Mouse (Mus musculus) MN1 (cell line): ENCODE measurements at regions not wholly inside any gene's neighbourhood (a gene's known extent, or its start where the extent isn't known, plus 50 kb on each side); places are given as distances from the start of the nearest gene placed in this dataset.

Experiments used
- DNase-seq: peaks from one replicate; pipeline ENCODE4 v3.0.0-alpha.2; 2016; ENCODE audit warnings: low spot score

DNA sequence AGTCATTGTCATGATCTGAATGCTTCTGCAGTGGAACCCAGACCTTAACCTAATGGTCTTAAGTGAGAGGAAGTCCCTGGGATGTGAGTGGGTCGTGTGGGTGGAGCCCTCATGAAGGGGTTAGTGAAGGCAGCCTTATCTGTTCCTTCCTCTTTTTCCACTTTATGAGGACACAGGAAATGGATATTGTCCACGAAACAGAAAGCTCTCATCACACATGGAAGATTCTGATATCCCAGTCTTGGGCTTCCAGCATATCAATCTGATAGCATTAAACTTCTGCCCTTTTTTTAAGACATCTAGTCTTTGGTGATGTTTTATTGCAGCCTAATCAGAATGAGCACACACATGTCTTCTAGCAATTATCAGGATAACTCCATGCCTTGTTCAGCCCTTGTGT is 164.0 kb downstream of the Mex3b start:
- DNase-seq: no peak

- DNase-seq: no peak
These were observed 164.9 kb downstream of the Mex3b start for GRCm38 (mm10) chr7:83032025-83032424.

- DNase-seq: no peak
These were observed 165.8 kb downstream of the Mex3b start for GRCm38 (mm10) chr7:83032924-83033323.

GRCm38 (mm10) chr7:83035190-83035589 is 168.1 kb downstream of the Mex3b start:
- DNase-seq: no peak

- DNase-seq: no peak
These were observed 169.3 kb downstream of the Mex3b start for GRCm38 (mm10) chr7:83036397-83036796.

- no peak for DNase-seq
These were observed 170.0 kb downstream of the Mex3b start for GRCm38 (mm10) chr7:83037100-83037499.

- DNase-seq: no peak
These were observed 170.6 kb downstream of the Mex3b start for GRCm38 (mm10) chr7:83037714-83038113.

DNA sequence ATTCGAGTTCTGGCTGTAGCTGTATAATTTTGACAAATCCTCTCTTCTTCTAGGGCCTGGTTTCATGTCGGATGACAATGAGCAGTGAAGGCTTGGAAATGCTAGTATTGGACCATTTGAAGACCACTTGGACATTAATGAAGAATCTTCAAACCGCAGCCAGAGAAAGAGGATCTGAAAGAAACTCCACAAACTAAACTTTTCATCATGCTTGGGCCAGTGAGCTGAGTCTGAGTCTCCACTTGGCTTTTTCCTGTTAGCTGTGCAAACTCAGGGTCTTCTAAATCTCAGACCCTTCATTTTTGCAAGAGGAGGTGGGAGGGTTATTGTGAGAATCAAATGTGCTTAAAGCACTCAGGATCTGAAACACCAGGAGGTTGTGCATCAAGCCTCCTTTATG is 176.6 kb downstream of the Mex3b start:
- DNase-seq: no peak

- no peak for DNase-seq
These were observed 178.1 kb downstream of the Mex3b start for GRCm38 (mm10) chr7:83045266-83045665.

DNA sequence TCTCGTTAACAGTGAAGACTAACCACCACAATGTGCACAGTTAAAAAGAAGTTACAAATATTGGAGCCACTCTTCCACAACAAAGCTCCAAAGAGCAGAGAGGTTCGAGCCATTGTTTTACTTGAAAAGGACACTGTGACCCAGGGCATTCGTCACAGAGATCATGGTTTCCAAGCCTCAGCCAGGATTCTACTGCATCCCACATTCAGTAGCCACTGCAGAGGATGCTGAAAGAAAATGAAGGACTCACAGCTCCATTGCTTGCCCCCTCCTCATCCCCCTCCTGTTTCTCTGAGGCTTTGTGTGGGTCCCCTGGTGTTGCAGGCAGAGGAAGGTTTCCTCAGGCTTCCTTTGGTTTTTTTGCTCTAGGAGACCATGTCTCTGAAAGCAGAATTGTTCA is 182.9 kb downstream of the Mex3b start:
- DNase-seq: no peak

- DNase-seq: no peak
These were observed 183.8 kb downstream of the Mex3b start for GRCm38 (mm10) chr7:83050833-83051497.

DNA sequence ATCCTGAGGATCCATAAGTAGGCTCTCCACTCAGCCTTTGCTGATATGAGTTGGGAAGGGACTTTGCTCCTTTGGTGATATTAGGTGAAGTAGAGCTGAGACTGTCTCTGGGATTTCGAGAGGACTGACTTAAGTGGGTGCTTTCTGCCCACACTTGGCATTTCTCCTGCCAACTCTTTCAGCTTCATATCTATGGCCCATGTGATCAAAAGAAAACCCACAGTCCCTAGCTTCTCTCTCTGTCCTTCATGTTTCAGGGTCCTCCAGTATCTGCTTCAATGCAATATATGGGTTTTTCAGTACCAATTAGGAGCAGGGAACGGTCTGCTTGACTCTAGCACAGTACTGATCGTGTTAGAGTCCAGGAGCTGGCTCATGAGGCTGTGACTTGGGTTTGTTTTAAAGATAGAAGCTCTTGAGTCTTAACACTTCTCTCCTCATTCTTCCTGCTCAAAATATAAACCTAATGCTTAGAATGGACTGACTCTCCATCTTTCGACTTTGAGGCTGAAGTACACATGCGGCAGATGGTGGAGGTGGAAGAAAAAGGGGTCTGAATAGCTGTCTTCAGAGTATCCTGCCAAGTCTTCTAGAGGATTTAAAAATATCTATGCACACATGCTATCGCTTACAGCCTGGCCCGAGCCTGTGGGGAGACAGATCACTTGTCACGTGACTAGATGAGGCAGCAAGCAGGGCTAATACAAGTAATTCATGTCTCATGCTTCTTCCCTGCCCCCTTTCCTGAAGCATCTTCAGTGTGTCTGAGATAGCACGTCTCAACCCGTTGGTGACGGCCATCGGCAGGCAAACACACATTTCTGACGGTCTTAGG is 189.2 kb downstream of the Mex3b start:
- no peak for DNase-seq

- DNase-seq: no peak
These were observed 193.2 kb downstream of the Mex3b start for GRCm38 (mm10) chr7:83060318-83060717.

DNA sequence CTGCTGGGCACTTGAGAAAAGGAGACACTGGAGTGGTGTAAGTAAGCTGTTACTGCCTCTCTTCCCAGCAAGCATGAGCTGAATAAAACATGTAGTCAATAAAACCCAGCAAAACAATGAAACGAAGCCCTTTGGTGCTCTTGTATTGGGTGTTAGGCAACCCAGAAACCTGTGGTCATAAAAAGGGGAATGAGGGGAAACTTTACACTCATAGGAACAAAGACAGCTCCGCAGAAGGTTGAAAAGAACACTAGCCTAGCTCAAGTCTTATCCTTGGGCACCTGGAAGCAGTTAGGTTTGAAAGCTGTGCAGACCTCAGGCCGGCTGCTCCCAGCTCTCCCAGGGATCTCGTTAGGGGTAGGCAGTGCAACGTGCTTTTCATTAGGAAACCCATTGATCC is 193.6 kb downstream of the Mex3b start:
- no peak for DNase-seq

- no peak for DNase-seq
These were observed 194.2 kb downstream of the Mex3b start for GRCm38 (mm10) chr7:83061197-83061893.

DNA sequence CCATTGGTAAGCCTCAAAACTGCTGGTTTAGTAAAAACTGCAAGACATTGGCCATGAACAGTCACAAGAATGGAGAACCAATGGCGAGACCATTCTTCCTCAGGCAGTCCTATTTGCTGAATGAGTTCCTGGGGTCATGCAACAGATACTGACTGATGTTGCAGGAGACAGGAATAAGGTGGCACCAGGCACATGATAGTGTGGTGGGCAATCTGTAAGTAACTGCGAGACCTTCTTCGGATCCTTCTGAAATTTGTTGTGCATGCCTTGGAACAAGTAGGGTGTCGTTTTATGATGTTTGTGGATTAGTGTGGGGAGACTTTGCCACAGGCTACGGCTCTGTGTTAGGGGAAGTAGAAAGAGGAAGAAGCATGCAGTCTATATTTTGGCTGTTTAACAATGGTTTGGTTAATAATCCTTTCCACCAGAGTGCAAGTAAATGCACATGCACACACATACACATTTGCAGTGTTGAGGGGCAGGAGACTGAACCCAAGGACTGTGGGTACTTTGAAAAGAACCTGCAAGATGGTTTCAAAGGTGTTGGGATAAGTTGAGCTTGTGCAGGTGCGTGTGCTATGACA is 194.9 kb downstream of the Mex3b start:
- DNase-seq: no peak

DNA sequence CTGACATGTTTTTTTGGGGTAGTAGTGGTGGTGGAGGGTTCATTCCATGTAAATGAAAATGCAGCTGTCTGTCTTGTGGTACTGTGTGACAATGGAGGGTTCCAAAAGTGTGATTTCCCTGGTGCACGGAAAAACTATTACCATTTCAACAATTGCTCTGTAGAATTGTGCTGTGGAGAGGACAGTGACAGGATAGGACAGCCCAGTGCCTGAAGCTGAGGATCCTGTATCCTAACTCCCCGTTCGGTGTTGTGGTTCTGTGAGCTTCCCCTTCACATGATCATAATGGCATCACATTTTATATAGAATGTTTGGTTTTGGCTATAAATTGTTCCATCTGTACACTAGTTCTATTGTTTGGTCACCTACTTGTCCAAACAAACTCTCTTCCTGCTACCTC is 196.4 kb downstream of the Mex3b start:
- no peak for DNase-seq

DNA sequence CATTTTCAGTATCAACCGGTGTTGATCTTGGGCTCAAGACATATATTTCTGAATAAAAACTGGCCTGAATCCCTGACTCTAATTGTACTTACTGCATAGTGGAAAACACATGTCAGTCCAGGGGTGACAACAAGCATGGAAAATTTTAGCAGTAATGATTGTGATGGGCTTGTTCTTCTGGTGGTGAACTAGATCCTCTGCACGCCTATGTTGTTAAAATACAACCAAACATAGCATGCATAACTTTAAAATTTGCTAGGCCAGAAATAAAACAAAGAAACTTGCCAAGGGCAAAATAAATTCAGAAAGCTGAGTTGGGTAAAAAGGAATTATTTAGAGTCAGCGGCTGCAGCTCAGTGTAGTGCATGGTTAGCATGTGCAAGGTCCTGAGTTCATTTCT is 198.2 kb downstream of the Mex3b start:
- no peak for DNase-seq

DNA sequence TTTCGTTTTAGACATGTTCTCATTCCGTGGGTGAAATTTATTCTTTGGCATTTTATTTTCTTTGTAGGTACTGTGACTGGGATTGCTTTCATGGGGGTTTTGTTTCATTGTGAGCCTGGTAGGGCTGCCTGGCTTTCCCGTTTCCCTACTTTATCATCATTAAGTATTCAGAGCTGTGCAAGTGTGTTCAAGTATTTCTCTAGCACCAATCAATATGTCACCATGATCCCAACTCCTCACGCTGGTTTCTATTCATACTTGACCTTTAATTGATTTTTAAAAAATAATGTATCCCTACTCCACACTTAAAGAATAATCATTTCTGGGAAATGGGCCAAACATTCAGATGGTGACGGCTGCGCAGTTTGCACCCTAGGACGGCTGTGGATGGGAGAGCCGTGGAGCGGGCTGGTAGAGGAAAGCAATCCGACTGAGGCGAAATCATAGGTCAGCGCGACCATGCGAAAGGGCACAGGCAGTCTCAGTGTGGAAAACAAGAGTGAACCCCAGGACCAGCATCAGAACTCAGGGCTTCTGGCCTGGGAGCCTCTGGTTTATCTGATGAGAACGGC is 207.4 kb downstream of the Mex3b start:
- DNase-seq: no peak

DNA sequence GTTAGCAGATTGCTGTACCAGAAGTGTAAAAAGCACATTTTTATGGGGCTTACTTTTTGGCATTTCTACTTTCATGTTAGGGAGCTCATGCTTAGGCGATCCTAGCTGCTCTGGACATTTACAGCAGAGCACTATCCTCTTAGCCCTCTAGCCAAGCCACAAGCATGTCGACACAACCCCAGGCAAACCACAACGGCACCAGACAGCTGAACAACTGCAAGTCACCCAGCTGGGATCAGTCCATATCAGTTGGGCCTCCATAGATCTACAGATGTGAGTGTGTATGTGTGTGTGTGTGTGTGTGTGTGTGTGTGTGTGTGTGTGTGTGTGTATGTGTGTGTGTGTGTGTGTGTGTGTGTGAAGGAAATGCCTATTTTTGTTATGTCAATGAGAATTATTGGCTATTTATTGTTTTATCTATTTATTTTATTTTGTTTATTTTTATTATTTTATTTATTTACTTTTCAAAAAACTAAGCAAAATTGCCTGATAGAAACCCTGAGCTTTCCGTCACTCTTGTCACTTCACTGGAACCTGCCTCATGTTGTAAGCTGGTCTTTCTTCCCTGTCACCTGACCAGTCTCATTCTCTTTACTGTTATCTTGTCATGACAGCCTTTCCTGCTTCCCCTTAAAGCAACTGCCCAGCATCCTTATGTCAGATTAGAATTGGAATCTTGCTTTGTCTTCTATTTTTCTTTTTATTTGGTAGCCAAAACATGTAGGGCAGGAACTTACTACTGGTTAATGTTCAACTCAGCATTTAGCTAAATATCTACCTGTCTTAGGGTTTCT is 208.2 kb downstream of the Mex3b start:
- DNase-seq: no peak
